Mouse (Mus musculus) cerebellum, postnatal 14 days (tissue): Measurements from ENCODE around the gene 1600014C23Rik.

Experiments
- DNase-seq, 2 experiments: peaks; one replicate each; pipeline ENCODE4 v3.0.0; 2021; ENCODE audit warnings: mixed read lengths in 2 of 2

Gene 1600014C23Rik

DNA sequence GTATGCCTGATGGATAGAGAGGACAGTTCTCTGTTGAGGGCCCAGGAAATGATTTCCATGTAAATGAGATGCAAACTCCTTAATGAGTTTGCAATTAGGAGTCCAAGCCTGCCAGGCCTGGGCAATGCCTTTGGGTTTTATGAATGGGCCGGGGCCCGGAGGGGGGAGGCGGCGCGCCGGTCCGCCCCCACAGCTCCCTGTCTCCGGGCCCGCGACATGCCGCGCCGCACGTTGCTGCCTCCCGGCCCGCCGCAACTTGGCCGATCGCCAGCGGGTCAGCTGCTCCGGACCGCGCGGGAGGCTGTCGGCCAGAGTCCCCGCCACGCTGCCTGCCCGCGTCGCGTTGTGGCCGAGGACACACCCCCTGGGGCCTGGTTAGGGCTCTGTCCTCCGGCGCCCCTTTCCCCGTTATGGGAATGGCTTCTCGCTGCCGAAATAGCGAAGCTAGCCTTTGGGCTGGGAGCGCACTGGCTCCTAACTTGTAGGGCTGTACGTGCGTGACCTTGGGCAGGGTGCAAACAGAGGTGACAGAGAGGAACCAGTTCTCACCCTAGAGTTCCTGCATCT lies at the start of gene 1600014C23Rik:
TSS of gene 1600014C23Rik (minus strand) at position 110 of the 567 bp plus-strand sequence.
- peak; percentile 75 for DNase-seq

DNA sequence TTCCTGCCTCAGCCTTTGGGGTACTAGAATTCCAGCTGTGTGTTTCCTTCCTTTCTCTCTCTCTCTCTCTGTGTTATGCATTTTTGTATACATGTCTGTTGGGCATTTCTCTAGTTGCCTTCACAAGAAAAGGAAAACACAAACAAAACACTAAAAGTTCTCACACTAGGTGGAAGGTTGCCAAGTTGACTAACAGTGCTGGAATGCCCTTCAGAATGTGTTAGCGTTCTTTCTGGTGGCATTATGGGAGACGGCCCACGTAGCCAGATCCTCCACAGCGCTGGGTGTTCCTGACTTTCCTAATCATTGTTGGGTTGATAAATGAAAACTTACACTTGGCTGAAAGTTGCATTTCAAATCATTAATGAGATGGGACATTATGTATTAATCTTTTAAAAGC lies 44.8 kb upstream of the 1600014C23Rik start:
- no peak for DNase-seq

DNA sequence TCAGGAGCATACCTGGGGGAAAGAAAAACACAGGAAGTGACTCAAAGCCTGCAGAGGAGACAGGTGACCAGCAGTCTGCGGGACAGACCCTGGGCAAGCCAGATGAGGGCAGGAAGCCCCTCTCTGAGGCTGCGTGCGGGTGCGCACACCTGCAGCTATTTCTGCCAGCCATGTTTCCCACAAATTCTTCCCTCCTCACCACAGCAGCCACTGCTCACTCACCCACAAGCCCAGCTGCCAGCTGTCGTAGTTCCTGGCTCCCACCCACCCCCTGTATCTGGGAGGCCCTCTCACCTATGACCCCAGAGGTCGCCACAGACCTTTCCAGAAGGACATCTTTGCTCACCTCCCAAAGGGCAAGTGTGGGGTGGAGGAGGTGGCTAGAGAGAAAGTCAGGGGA lies 43.8 kb upstream of the 1600014C23Rik start:
- no peak for DNase-seq

DNA sequence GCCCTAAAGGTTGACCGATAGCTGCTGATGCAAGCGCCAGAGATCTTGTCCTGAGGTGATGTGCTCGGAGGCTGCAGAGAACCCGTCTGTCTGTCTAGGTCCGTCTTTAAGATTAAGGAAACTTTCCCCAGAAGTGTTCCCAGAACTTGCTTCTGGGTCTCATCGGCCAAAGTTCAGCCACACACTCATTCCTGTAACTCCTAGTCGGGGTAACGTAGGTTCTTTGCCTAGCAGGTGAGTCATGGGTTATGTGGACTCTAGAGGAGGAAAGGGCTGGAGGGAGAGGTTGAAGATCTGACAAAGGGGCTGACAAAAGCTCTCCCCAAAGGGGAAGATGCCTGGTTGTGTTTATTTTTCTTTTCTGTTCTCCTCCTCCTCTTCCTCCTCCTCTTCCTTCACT lies 42.5 kb upstream of the 1600014C23Rik start:
- no peak for DNase-seq

DNA sequence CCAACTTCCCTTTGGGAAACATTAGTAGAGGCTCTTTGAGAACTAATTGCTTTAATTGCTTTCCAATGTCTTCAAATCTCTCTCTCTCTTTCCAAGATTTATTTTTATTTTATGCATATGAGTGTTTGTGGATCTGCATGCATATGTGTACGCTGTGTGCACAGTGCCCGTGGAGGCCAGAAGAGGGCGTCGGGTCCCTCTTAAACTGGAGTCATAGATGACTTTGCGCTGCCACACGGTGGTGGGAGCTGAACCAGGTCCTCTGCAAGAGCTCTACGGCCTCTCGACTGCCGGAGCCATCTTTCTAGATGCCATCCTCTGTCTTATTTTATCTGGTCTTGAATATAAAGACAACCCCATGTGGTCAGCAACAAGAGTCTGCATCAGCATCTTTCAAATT lies 41.8 kb upstream of the 1600014C23Rik start:
- DNase-seq: no peak

DNA sequence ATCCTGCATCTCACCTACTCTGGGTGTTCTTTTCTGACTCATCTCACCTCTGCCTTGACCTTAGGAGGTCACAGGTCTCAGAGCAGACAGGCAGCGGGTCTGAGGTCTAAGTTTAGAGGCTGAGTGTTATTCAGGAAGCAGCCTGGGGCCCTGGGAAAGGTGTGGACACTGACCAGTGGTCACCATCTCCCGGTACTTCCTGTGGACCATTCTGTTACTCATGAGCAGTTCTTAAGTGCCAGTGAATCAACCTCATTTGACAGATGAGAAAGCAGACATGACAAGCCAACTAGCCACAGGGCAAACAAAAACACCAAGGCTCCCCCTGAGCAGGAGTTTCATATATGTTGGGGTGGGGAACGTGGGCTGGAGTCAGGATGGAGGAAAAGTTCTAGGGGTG lies 38.9 kb upstream of the 1600014C23Rik start:
- DNase-seq: no peak

DNA sequence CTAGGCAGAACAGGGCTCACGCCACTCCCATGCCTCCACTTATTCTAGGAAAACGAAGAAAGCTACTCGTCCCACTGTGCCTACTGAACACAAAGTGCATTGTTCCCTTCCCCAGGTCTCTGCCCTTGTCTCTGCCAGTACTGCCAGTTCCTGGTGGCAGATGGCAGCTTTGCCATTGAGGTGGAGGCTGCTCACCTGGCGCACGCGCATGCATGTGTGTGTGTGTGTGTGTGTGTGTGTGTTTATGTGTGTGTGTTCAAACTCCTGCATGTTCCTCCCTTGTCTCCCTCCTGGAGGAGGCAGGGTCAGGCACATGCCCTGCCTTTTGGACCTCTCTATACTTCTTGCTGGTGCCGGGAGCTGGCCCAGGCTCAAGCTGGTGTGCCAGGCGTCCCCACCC lies 38.5 kb upstream of the 1600014C23Rik start:
- DNase-seq: peak in 1 of 2 experiments; percentile 51

DNA sequence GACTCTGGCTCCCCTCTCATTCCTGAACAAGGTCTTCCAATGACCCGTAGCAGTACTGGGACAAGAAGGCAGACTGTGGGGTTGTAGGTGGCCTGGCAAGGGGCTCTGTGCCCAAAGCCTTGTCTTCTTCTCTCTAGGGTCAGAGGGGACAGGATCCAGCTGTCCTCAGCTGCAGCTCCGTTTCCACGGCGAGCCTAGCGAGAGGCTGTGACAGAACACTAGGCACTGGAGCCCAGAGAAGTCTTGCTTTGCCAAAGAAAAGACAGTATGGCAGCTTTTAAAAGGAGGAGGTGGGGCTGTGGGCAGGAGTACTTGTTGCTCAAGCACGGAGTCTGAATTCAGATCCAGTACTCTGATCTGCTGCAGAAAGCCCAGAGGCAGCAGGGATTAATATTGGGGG lies 36.8 kb upstream of the 1600014C23Rik start:
- no peak for DNase-seq

DNA sequence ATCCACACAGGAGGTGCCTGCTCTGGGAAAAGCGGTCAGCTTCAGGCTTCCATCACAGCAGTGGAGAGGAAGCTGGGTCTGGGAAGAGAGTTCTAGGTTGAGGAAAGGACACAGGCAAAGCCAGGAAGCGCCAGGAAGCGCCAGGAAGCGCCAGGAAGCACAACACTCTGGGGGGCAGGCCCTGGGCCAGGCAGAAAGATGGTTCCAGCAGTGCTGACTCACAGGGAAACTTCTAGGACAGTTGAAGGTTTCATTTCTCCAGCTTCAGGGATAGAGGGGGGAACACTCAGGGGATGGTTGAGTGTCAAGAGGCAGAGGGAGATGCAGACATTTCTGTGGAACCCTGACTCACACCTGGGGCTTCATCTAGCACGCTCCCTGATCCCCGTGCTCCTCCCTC lies 36.2 kb upstream of the 1600014C23Rik start:
- DNase-seq: no peak

DNA sequence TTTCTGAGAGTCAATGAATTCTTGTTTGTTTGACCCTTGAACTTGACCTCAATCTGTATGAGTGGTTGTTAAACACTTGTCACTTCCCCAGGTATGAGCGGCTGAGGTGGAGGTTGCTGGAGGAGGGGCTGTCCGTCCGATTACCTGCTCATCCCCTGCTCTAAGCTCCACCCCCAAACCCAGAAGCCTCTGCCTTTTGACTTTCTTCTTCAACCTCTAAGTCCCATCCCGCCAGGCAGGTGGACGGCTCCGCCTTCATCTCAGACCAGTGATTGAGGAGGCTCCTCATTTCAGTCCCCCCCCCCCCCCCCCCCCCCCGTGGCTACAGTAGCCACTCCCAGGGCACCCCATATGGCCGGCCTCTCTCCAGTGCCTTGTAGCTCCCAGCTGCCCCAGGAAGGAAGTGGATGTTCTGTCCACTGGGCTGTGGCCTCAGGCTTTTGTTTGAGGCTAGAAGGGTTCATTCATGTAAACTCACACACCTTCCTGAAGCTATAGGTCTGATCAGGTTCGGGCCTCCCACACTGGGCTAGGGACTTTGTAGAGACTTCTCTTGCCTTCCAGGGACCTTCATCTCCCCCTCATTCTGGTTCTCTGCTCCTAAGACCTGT lies 34.0 kb upstream of the 1600014C23Rik start:
- DNase-seq: no peak

DNA sequence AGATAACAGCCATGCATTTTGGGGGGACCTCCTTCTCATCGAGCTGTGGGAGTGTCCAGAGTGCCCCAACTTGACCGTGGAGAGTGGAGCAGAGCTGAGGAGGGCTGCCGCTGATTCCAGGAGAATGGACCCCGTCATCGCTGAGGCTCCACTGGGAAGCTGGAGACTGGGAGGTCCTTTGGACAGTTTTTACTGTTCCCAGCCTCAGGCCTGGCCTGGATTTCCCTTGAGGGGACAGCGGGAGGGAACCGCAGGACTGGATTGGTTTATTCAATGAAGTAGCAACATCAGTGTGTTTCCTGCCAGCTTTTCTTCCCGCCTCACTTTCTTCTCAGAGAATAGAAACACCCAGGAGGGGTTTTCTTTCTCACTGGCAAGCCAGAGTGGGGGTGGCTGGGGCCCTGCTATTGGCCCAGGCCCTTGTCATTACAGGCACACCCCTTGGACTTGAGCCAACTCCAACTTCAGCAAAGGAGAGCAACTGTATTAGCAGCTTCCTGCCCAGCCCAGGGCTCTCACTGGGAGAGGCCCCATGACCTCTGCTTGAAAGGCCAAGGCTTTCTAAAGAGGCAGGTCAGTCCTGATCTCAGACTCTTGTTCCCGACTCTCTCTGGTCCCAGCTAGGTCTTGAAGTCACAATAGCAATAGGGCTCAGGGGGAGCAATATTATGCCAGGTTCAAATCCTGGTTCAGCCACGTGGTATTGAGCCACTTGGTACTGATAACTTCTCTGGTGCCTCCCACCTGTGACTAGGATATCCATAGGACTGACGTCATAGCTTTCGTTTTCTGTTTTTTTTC lies 33.3 kb upstream of the 1600014C23Rik start:
- DNase-seq: peak; percentile 52 to 57

DNA sequence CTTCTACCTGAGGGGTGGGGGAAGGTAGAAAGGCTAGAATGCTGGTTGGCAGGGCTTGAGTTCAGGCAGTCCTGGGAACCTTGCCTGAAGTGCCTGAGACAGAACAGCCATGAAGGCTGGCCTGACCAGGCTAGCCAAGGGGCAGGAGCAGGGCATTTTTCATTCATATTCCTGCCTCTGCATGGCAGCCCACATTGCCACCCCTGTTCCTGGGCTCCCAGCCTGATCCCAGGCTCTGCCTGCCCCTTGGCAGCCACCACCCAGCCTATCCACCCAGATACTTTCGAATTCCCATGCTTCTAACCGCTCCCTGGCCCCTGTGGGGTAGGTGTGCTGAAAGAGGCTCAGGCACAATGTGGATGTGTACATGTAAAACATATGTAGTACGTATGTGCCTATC lies 32.3 kb upstream of the 1600014C23Rik start:
- DNase-seq: no peak

DNA sequence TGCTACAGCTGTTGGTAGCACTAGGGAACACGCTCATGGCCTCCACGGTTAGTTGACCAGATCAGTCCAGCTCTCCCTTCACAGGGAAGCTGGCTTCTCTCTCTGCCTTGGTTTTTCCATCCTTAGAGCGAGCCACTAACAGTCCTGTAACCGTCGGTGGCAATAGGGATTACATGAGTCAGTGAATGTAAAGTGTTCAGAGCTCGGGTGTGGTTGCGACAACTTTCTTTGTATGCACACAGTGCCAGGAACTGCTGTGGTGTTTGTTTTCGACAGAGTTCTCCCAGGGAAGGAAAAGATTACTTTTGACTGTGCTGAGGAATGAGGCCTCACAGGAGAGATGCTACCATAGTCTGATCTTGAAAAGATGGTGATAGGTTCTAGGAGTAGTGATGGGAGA lies 29.5 kb upstream of the 1600014C23Rik start:
- DNase-seq: no peak

DNA sequence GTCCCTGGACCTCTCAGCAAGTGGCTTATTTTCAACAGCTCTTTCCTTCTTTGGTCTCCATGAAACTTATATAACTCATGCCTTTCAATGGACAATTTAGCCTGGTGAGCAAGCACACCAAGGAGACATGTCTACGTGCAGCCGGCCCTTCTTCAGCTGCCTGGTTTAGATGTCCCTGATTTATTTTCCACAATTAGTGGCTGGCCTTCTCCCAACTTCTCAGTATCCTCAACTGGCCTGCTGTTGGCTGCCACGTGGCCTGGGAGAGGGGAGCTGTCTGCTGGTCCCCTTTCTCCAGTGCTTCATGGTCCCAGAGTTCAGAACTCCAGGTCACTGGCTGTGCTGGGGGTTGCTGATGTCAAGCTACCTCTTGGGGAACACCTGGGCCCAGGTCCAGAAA lies 28.3 kb upstream of the 1600014C23Rik start:
- no peak for DNase-seq

DNA sequence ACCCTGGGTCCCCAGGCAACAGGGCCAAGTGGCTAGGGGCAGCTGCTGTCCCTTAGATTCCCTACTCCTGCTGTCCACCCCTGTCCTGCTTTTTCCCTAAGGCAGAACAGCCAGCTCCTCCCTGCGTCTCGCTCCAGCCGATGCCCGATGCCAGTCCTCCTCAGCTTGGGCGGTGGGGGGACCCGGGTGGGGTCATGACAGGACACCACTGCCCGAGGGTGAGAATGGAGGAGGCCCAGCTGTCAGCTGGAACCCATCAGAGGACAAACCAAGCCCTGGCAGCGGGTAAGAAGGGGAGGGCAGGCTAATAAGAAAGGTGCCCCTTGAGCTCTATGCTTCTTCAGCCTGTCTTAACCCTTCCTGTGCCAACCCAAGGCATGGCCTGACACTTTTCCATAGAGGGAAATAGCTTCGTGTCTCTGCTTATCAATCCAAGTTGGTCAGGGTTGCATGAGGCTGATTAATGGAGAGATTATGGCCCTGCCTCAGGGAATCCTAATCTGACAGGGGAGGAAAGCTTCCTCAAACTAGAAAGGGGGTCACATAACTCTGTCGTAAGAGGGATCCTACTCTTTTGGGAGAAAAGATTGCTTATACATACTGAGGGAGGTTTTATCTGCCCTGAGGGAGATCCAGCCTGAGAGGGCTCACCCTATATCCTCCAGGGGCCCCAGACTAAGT lies 27.5 kb upstream of the 1600014C23Rik start:
- DNase-seq: peak in 1 of 2 experiments; percentile 53

DNA sequence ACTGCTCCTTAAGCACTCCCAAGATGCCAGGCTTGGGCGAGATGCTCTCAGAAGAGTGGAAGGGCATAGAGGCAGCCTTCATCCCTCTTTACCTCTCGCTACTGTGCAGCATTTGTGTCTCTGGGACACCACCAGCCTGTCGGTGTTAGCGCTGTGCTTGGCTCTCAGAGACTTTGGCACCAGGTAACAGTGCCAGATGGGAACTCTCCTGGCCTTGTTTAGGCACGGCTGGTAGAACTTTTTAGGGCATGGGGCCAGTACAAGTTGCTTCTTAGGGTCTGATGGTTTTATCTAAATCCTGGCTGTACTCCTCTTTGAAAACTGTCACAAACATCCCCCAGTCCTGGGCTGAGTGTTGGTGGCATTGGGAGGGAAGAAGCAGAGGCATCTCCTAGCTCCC lies 26.1 kb upstream of the 1600014C23Rik start:
- peak; percentile 67 to 78 for DNase-seq

DNA sequence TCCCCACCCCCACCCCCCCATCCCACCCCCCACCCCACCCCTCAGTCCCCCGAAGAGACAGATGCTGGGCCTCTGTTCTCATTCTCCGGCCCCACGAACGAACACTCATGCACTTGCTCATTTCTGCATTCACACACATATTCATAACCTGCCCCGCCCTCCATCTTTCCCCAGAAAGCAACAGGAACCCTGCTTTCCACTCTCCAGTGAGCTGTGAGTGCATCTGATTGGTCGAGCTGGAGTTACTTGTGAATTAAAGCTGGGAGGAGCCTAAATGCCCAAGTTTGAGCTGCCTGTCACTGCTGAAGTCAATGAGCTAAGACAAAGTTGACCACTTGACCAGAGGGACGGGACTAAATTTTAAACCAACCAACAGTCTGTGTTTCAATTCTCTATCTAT lies 25.2 kb upstream of the 1600014C23Rik start:
- DNase-seq: no peak

DNA sequence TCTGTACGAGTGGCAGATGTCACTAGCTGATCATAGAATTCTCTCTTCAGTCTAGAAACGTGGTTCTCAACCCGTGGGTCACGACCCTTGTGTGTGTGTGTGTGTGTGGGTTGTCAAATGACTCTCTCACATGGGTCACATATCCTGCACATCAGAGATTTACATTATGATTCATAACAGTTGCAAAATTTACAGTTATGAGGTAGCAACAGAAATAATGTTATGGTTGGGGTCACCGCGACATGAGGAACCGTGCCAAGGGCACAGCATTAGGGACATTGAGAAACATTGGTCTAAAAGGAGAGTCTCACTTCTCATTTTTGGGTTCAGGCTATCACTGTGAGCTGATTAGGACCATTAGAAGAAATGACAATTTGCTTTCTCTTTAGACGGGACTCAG lies 24.3 kb upstream of the 1600014C23Rik start:
- no peak for DNase-seq

DNA sequence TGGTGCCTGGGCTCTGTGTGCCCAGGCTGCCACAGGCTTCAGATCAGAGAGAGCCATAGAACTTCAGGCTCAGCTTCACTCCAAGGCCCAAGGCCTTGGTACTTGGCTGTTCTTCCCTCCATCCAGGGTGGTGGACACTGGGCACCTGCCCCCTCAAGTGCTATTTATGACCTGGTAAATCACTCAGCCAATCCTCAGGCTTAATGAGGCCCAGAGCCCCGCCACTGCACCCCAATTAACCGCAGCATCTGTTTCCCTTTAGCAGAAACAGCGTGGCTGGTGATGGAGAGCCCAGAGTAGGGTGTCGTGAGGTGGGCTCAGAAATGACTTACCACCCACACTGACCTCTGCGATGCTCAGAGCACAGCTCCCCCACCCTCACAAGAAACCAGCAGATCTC lies 23.2 kb upstream of the 1600014C23Rik start:
- no peak for DNase-seq

DNA sequence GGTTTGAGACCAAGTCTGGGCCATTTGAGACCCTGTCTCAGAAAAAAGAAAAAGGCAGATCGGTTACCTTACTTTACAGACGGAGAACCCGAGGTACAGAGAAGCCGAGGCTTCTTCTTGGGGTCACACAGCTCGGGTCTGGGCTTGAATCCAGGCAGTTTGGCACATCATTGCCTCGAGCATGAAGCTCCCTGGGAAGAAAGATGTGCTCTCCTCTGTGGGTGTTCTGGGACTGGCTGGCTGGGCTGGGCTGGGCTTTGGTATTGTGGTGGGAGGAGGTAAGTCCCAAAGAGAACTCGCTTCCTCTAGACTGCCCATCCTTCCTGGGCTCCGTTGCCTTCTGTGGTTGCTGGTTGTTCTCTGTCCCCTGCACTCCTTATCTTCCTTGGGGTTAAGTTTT lies 22.7 kb upstream of the 1600014C23Rik start:
- DNase-seq: peak in 1 of 2 experiments; percentile 46

DNA sequence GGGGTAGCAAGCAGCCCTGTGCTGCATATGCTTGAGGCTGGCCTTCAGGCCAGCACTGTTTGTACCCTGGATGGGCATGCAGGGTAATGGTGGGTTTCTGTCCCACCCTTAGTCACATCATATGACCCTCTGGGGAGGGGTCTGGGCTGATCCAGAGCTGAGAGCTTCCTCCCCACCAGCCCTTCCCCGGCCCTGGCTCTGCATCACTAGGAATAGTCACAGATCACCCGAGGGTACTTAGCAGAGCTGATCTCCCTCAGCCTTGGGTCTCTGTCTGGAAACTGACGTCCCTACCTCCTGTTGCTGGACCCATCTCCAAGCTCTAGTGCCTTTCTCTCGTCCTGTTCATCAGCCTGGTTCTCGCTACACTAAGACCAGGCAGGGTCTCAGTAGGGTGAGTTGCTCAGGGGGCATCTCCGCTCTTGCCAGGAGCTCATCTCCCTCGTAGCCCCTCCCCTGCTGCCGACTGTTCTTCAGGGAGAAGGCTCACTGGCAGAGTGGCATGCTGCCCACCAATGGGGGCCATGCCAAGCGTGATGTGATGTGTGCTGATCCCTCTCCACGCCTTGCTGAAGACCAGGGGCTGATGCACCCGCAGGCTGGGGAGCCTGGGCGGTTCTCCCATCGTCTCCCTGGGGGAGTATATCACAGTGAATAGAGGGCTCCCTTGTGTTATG lies 20.7 kb upstream of the 1600014C23Rik start:
- DNase-seq: peak; percentile 69 to 78

DNA sequence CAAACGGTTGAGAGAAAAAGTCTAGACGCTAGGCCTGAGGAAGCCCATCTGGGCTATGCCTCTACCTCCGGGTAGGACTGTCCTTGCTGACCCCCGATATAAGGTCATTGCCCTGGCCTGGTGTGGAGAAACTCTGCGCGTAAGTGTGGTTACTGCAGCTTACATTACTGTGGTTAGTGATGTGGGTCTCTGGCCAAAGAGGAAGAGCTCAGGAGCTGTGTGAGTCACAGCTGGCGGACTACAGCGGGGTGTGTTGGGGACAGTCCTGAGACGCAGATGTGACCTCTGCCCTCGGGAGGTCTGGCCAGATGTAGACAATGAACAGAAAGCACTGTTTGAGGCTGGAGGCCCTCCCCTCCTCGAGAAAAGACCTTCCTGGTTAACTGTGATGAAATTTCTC lies 19.0 kb upstream of the 1600014C23Rik start:
- DNase-seq: no peak

DNA sequence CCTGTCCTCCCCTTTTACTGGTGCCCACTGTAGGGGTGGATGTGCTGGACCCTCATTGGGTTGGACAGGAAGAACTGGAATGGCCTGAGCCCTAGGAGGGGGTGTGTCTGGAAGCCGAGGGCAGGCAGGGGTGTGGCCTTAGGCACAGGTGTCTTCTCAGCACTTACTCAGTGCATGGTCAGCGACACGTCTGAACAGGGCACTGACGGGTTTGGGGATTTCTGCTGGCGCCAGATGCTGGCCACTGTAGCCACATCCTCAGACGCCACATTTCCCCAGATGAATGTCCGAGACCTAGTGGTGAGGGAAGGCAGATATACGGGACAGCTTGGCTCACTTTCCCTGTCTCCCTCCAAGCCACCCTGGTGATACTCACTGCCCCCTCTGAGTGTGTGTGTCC lies 18.4 kb upstream of the 1600014C23Rik start:
- DNase-seq: no peak
